Mouse (Mus musculus) small intestine, adult 2 months (tissue): ENCODE measurements around the gene Cc2d1a.

Experiments used
- CTCF ChIP-seq: fragments of 200-500 bp; IDR thresholded peaks from 2 replicates; pipeline ENCODE4 v1.5.1; 2012; ENCODE audit warnings: low read depth, mild to moderate bottlenecking, control low read depth, inconsistent platforms, low read length, moderate library complexity, mixed read lengths; ENCODE audit not compliant: insufficient replicate concordance, insufficient read length; ENCODE audit errors: extremely low read depth
- POLR2A ChIP-seq: fragments of 200-500 bp; IDR thresholded peaks from 2 replicates; pipeline ENCODE4 v1.6.1; 2012; ENCODE audit warnings: low read depth, mild to moderate bottlenecking, control low read depth, inconsistent platforms, low read length, moderate library complexity

- TF ChIP-seq POLR2A (no peak), CTCF (no peak)
Observed at GRCm38 (mm10) chr8:84157620-84158019, 9.9 kb upstream of the Cc2d1a start.
